Mouse (Mus musculus) heart, postnatal 4 days (tissue): ENCODE measurements around the gene Tiam2. TPM values are rescaled to one million over a fixed set of nuclear protein-coding genes. Genes with fewer than 3 reads are reported as not detected.

ENCODE experiments used
- DNase-seq: peaks from one replicate; pipeline ENCODE4 v3.0.0; 2021
- total RNA-seq, 2 experiments: library from RNA; stranded (reverse); gene quantifications; 2 replicates each; pipeline ENCODE4 v1.2.3; 2021

The Tiam2 gene
- total RNA-seq, 2 experiments from 2014 or later, result 7.6 to 7.7 TPM

DNA sequence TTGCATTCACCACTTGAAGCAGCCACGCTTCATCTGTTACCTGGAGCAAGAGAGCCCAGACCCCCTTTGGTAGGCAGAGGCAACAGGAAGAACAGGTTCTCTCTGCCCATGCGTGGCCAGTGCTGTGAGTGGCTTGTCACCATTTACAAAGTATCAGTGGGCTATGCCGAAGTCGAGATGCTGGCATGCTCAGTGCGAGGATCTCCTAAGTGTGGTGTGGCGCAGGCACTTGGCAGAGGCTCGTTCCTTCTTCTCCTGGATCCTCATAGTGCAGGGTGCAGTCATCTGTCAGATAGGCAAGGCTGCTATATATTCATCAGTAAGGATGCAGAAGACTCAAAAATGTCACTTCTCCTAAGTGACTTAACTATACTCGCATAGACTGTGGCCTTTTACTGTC lies 173.1 kb downstream of the Tiam2 start:
- no peak for DNase-seq

DNA sequence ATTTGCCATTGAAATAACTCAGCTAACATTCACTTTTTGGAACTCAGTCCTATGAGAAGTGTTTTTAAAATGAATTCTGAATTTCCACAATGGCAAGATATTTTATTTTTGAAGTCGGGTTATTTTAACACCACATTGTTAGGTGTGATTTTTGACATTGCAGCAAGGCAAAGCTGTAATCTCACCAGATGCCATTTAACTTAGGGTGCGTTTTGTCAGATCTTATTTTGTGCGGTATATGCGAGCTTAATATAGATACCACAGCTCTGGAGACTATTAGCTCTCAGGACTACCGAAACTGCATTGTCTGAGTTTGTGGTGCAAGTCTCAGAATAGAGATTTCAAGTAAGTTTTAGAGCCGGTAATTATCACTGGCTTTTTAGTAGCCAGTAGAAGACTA lies 173.7 kb downstream of the Tiam2 start:
- DNase-seq, result no peak

DNA sequence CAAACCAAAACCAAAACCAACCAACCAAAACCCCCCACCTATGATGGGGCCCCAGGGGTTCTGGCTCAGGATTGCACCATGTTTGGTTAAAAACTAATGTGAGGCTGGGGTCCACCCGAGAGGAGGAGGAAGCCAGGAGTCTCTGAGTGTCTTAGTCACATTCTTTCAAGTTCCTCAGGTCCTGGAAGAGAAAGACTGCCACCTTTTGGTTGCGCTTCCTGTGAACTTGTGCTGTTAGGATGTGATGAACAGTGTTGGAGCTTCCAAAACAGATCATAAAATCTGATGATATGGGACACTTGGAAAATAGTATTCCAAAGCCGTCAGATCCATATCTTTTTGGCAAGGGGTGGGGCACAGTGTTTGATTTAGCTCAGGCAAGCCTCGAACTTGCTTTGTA lies 174.6 kb downstream of the Tiam2 start:
- DNase-seq, result no peak

DNA sequence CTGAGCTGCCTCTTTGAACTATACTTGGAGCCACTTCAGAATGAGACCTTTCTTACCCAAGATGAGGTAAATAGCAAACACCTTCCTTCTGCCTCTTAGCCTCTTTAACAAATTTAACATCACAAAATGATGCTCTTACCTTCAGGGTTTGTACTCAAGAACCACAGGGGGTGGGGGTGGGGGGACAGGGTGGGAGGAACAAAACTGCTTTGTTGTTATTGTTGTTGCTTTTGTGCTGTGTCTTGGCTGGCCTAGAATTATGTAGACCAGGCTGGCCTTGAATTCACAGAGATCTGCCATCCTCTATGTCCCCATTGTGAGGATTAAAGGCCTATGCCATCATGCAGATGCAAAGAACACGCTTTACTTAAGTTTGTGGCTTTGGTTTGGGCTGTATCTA lies 179.3 kb downstream of the Tiam2 start:
- DNase-seq, result no peak

DNA sequence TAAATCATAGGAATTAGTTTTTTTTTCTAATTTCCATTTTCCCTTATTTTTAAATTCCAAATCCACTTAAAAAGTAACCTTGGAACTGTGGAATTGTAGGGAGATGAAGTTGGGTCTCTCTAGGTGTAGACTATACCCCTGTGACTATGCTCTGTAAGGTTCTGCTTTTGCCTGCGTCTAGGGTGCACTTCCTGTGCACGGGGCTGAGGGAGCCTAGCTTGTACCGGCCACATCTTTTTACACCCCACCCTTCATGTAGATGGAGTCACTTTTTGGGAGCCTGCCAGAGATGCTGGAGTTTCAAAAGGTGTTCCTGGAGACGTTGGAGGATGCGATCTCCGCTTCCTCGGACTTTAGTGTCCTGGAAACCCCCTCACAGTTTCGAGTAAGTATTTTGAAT lies 180.1 kb downstream of the Tiam2 start:
- no peak for DNase-seq

DNA sequence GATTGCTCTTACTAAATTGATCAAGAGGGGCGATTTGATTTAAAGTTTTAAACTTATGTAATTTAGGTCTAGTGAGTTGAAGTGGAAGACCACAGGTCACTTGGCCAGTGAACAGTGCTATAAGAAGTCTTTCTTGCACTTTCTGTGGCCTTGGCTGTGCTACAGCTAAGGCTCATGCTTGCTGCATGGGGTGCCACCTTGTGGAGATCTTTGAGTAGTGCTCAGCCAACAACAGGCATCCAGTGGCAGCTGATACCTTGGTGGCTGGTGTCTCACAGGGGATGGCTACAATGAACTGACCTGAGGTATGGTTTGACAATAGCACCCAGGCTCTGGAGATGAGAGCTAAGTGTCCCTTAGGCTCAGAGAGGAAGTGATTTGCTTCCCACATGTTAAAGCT lies 183.5 kb downstream of the Tiam2 start:
- DNase-seq, result peak; percentile 72

DNA sequence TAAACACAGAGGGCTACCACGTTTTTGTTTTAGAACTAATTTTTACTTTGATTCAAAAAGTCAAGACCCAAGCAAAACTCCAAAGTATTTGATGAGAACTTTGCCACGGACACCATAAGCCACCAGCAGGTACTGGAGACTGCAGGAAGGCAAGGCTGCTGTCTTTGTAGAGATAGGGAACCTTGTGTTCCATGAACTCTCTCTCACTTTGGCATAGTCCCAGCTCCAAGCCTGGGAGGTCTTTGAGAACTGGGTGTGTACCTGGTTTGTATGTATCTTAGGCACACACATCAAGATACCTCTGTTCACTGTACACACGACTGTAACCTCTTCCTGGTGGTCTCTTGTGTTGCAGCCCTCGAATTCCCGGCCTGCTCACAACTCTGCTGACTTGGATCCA lies 187.9 kb downstream of the Tiam2 start:
- DNase-seq, result no peak

DNA sequence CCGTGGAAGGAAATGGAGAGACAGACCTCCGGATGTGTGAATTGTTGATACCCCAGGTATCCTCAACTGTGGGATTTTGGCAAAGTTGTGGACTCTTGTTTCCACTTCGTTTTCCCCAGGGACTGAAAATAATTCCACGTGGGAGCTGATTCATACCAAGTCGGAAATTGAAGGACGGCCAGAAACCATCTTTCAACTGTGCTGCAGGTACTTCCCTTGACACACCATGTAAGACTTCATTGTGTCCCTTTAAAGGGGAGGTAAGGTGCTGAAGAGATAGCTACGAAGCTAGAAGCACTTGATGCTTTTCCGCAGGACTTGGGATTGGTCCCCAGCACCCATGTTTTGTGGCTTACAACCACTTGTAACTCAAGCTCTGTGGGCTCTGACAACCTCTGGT lies 189.5 kb downstream of the Tiam2 start:
- no peak for DNase-seq

DNA sequence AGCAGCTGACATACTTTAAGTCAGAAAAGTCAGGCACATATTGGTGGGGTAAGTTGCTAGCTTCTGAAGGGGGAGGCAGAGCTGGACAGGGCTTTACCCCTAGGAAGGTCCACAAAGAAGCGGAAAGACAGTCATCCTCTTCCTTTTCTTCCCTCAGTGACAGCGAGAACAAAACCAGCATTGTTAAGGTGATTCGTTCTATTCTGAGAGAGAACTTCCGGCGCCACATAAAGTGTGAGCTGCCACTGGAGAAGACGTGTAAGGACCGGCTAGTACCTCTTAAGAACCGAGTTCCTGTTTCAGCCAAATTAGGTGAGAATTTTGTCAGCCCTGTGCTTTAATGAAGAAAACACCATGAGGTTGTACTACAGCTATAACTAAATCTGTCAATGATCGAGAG lies 190.0 kb downstream of the Tiam2 start:
- no peak for DNase-seq

DNA sequence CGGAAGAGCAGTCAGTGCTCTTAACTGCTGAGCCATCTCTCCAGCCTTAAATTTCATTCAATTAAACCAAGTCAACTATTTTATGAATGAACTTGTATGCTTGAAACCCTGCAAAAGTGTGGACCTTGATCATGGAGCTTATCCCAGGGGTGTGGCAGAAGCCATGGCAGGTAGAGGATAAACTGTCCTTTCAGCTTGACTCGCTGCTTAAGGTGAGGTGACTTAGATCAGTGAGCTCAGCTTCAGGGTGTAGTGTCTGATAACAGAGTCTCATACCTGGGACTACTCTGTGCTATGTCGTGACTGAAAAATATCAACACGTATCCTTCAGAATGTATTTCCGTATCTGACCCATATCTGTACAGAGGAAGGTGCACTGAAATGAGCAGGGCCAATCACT lies 194.0 kb downstream of the Tiam2 start:
- DNase-seq, result no peak

DNA sequence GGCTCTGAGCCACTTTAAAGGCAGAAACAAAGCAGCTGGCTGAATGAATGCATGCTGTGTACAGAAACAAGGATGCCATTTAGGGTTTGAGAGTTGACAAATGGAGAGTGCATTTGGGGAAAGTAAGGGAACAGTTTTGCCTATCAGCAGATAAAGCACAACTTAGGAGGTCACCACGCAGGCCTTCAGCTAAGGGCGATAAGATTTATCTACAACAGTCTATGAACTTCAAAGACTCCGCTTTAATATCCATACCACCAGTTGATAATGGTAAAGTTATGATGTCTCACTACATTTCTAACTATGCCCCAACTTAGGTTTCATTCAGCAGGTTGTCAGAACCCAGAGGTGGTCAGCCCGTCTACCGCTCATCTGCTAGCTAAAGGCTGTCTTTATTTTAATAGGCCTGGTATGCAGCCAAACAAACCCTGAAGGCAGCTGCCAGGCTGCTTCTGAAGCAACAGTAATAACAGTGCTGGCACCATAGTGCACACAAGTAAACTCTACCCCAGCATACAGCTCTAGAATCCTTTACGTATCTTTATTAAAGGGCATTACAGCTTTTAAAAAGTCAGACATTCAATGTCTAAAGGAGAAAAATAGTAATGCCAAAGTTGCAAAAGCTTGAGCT lies 201.6 kb downstream of the Tiam2 start:
- no peak for DNase-seq

DNA sequence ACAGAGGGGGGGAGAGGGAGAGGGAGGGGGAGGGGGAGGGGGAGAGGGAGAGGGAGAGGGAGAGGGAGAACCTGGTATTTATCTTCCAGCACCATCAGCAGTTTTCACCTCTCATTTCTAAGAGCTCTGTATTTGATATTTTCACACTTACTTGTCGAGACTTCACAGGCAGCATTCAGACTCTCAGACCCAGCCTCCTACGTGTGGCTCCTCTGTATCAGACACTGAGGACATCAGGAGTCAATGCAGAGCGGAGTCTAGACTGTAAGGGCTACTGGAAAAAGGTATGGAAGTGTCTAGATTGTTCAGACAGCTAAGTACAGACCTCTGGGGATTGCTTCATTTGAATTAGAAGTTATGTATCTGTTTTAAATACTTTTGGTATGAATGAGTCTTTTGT lies 203.2 kb downstream of the Tiam2 start:
- DNase-seq, result no peak

DNA sequence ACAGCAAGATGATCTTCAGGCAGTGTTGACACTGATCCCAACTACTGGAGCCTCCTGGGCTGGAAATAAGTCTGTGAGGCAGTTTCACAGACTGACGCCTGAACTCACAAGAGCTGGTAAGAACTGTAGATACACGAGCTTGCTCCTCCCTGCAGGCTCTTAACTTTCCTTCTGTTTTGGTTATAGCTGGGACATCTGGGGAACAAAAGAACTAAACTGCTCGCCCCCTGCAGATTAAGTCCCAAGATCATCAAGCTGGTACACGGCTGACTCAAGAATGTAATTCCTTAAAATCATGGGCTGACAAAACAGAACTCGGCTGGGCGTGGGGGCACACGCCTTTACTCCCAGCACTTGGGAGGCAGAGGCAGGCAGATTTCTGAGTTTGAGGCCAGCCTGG lies 204.2 kb downstream of the Tiam2 start:
- DNase-seq, result no peak

DNA sequence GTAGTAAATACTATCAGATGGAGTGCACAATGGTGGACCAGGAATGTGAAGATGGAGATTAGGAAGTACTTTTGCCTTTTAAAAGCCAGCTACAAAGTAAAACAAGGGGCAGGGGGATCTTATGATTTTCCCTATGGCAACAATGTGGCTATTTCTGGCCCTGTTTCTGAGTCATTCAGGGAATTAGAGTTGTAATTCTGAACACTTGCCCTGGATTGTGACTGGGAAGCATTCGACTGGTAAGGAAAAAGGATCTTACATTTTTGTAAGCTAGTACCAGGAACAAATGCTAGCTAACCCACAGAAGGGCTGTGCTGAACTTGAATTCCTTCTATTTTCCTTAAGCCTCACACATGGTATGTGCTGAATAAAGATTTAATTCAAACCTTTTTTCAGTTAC lies 205.3 kb downstream of the Tiam2 start:
- DNase-seq, result no peak

DNA sequence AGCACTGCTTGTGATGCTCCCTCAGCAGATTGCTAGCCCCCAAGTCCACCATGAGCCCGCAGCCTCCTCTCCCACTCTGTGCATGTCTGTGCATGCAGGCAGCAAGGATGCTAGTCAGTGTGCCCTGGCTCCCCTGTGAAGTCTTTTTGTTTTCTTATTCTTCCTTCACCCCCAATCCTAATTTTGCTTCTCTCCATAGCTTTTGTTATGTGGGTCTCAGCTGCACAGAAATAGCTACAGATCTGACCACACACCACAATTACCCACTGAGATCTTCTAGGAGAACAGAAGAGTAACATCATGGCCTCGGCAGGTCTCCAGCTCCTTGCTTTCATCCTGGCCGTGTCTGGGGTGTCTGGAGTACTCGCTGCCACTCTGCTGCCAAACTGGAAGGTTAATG lies 205.9 kb downstream of the Tiam2 start, which contains the start of gene Cldn20:
Cldn20 (plus strand) TSS at position 301 of the 400 bp plus-strand sequence.
- no peak for DNase-seq

DNA sequence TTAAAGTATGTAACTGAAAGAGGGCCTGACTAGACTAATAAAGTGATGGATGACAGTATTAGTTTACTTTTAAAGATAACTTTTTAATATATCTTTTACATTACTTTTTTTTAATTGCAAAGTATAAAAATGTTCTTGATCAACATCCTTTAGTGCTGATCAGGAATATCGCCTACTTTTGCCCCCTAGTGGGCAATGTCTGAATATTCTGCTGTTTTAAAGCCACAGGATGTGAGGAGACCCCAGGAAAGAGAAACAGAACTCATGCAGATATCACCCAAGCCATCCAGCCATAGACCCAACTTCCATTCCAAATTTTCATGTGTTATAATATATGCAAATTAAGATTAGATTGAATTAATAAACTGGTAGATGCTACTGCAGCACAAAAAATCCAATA lies 207.1 kb downstream of the Tiam2 start:
- DNase-seq, result peak; percentile 20

DNA sequence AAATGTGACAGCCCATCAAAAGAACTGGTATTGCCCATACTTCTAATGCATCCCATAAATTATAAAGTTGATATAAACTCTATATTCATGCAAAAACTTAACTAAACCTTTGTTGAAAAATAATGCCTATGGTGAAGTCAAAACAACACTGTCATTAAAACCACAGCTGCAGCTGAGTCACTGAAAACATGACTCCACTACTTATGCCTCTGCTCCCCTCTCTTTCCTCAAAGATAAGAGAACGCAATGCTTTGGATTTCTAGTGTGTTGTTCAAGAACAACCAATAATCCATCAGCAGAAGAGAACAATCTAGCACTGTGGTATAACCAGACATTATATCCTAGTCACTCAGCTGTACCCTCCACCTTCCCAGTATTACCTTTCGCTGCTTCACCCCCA lies 213.9 kb downstream of the Tiam2 start:
- DNase-seq, result no peak

DNA sequence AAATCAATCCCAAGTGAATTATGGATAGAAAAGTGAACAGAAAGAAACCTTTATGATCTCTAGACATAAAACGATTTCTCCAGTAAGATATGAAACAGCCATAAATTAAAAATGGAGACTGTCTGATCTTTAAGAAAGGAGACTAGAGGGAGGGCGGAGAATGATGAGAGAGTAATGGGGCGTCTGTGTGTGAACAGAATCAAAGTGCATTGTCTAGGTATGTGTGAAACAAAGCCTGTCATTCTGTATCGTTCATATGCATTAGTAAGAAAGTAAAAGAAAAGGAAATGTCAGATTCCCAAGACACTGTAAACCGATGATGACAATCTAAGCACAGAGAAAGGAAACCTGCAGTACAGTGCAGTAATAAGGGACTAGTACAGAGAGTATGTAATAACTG lies 214.7 kb downstream of the Tiam2 start:
- no peak for DNase-seq

DNA sequence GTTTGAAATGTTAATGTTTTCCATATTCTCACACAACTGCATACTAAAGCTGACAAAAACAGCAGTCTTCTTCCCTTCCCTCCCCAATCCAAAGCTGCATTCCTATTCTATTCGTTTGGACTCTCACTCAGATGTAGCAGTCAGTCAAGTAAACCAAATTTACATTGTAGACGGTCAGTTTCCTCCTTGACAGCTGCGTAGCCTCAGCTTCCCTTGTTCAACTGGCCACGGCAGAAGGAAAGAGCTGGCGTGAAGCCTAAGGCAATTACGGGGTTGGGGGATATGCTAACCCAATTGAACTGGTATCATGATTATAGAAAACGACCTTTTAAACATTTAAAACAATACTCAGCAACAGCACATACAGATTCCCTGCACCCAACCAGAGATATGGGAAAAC lies 221.4 kb downstream of the Tiam2 start:
- DNase-seq, result no peak

DNA sequence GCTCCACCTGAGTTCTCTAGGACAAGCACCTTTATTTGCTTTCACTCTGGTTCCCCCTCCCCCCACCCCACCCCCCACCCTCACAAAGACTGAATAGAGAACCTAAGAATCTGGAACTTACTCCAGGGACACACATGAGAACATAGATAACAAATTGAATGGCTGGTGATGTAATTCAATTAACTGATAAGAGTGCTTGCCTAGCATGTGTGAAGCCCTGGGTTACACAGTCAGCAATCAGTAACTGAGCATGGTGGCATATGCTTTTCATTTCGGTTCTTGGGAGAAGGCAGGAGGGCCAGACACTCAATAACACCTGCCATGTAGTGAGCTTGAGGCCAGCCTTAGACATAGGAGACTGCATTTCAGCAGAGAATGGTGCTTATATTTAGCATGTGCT lies 229.9 kb downstream of the Tiam2 start:
- no peak for DNase-seq

DNA sequence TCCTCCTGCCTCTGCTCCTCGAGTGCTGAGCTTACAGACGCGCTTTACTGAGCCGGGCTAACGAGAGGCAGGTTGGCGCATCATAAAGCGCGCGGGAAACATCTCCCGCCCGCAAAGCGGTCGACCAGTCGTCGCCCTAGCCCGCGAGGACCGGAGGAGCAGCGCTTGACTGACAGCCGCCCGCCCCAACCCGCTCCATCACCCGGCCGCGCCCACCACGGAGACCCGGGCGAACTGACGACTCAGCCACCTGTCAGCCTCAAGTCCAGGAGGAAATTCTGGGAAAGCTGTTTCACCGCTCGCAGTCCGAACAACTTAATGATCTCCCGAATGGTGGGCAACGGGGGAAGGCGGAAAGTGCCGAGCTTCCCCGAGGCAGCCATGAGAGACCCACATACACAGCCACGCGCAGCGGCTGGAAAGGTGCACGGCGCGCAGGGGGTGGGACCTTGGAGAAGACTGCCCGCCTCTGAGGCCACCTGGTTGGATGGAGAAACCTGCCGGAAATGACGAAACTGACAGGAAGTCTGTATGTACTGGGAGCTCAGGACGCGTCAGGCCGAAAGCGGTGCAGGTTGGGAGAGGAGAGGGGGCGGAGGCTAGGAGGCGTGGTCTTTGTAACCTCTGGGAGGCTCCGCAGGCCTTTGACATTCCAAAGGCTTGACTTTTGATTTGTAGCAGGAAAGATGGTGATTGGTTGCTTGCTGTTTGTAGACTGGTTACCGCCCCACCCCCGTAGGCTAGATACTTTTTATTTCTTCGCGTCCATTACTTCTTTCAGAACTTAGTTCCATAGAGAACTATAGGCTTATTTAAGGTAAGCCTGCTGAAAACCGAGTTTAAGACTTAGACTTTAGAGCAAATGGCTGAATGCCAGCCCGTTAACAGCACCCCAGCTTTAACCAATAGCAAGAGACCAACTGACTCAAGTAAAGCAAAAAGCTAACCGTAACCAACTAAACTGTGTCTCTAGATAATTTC lies 231.2 kb downstream of the Tiam2 start, which contains the start of gene Tfb1m:
Tfb1m (minus strand) TSS at position 451 of the 981 bp plus-strand sequence.
- DNase-seq, result peak; percentile 97

DNA sequence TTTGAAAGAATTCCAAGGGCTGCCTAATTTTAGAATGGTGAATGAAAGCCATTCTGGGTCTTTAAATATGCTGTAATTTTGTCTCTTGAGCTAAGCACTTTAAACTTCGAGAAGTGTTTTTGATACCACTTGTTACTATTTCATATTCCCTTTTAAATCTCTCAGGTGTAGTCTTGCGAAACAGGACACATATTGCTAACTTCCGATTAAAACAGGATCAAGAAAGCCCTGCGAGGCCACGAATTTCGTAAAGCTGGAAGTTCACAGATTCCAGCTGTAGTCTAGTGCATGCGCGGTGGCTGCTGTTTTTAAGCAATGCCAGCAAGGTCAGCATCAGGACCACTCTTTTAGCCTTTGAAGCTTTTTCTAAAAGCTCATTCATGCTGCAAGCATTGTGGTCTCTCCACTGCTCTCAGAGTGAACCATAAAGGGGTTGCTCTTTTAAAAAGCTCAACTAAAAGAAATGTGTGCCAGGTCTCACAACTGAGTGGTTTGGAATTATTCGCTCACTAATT lies 232.0 kb downstream of the Tiam2 start:
- no peak for DNase-seq

DNA sequence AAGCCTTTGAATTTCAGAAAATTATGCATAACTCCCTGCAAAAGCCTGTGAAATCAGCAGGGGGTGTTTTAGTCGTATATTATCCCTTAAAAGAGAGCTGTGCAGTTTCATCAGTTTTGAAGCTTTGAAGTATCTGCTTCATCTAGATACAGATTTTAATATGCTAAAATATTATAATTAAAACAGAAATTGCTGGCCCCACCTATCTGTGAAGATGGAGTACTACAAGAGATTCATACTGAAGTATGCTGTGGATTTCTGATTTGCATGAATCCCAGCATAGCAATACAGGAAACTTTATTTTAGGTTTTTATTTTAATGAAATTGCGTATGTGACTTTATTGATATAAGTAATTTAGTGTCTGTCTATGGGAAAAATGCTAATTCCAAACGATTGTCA lies 234.2 kb downstream of the Tiam2 start:
- DNase-seq, result no peak

DNA sequence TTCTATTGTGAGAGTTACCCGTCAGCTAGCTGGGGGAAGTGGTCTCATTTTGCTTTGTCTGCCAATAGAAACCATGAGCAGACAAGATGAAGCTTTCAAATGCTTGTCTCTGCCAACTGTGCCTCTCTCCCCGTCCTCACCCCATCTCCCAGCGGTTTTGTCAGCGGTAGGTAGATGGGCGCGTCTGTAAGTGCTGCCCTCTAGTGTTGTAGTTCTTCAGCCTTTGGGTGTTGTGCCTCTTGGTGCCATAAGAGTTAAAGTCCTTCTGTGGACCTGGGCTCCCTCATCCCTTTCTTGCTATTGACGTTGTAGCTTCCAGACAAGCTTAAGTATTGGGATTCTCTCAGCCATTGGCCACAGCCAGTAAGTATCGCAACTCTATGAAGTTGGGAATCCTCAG lies 236.0 kb downstream of the Tiam2 start:
- no peak for DNase-seq
